Mouse (Mus musculus) G1E-ER4 (cell line): ENCODE measurements around the gene Lmna. TPM values are rescaled to one million over a fixed set of nuclear protein-coding genes. Genes with fewer than 3 reads are reported as not detected.

Source experiments
- GATA1 ChIP-seq: IDR thresholded peaks from one replicate; pipeline ENCODE4 v1.8.0; 2012; ENCODE audit warnings: low read length, inconsistent platforms
- polyA plus RNA-seq: library from polyadenylated mRNA; stranded (reverse); fragments of >175 nt; gene quantifications from 2 replicates; pipeline ENCODE4 v1.2.3, GENCODE M21; 2012

The Lmna gene
- polyA plus RNA-seq, 1 experiment, result 421 TPM

- TF ChIP-seq GATA1, result no peak
These were observed 52.8 kb downstream of the Lmna start for GRCm38 (mm10) chr3:88456746-88457532.

GRCm38 (mm10) chr3:88456313-88456712, 53.4 kb downstream of the Lmna start:
- no peak for TF ChIP-seq GATA1

GRCm38 (mm10) chr3:88455588-88456264, 54.0 kb downstream of the Lmna start:
- TF ChIP-seq GATA1, result no peak

DNA sequence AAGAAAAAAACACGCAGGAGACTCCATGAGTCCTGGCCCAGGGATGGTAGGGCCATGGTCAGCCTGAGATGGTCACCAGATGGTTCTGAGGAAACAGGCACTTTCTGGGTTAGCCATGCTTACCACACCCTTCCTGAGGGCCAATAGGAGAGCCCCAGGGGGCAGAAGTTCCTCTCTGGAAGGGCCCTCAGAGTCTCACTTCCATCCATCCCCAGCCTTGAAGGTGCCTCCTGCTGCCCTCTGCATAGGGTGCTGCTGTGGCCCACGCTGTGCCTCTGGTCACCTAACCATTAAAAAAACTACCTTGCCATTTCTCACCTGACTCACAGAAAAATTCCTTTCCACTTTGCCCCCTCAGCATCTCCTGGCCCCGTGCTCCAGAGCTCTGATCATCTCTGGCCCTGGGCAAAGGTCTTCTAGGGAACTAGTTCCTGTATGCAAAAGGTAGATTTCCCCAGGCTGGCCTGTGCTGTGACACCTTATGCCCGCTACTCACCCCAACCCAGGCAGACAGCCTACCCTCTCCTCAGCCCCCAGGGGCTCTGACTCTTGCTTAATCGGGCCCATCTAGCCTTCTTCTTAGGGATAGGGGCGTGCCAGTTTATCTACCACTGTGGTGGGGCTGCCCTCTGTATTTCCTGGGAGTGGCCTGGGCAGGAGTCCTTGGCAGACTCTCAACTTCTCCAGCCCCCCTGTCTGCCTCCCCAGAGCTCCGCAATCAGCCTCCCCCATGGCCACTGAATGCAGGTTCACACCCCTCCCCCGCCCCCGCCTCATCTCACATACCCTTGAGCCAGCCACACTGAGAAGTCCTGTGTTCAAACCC, 54.8 kb downstream of the Lmna start:
- no peak for TF ChIP-seq GATA1

GRCm38 (mm10) chr3:88453986-88454385, 55.8 kb downstream of the Lmna start:
- no peak for TF ChIP-seq GATA1

- TF ChIP-seq GATA1, result no peak
These were observed 56.4 kb downstream of the Lmna start for GRCm38 (mm10) chr3:88453369-88453768.

DNA sequence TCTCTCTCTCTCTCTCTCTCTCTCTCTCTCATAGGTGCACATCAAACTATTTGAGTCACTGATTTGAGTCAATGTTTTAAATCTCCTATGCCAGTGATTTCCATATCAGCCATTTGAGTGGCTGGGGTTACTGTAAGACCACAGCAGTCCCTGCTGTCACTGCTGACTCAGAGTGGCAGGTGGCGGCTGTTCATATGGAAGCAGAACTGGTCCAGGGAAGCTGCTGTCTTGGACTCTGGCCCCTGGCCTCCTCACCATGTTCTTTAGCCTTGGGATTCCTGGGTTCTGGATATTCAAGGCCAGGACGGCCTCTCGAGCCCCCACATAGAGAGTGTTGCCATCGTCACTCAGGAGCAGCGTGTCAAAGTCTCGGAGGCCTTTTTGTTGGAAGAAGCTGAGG, 57.0 kb downstream of the Lmna start:
- TF ChIP-seq GATA1, result no peak

- no peak for TF ChIP-seq GATA1
These were observed 57.5 kb downstream of the Lmna start for GRCm38 (mm10) chr3:88452246-88452645.

GRCm38 (mm10) chr3:88450379-88451131, 59.2 kb downstream of the Lmna start:
- no peak for TF ChIP-seq GATA1

- TF ChIP-seq GATA1, result no peak
These were observed 60.2 kb downstream of the Lmna start for GRCm38 (mm10) chr3:88449395-88450023.

DNA sequence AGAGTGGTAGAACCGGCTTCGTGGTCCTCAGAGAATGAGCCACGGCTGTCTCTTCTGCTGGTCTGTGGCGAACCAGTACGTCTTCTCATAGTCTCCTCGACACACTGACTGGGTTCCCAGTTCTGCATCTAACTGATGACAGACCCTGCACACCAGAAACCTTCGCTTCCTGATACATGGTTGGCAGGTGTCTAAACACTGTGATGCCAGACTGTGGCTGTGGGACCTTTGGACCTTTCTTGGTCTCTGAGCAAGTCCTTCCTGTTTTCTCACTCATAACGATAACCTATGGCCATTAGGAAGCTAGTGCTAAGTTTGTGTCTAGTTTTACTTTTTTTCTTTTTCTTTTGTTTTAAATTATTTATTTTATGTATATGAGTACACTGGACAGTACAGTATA, 61.3 kb downstream of the Lmna start:
- no peak for TF ChIP-seq GATA1

- no peak for TF ChIP-seq GATA1
These were observed 62.0 kb downstream of the Lmna start for GRCm38 (mm10) chr3:88447676-88448183.

- no peak for TF ChIP-seq GATA1
These were observed 63.2 kb downstream of the Lmna start for GRCm38 (mm10) chr3:88446471-88447123.

DNA sequence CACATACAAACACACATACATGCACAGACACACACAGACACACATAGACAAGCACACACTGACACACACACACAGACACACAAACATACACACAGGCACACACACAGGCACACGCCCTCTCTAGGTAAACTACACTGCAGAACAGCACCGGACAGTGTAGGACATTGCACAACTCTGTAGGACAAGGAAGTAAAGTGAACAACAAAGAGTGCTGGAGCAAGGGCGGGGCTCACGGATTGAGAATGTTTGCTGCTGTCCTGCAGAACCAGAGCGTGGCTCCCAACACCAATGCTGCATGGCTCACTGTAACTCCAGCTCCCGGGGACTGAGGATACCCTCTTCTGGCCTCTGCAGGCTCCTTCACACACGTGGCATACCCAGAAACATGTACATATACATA, 66.9 kb downstream of the Lmna start:
- no peak for TF ChIP-seq GATA1
